Mouse (Mus musculus) spleen, adult 2 months (tissue): Measurements from ENCODE around the gene Atxn1l. TPM values are rescaled to one million over a fixed set of nuclear protein-coding genes. Genes with fewer than 3 reads are reported as not detected.

Source experiments
- DNase-seq, 2 experiments: peaks; one replicate each; pipeline versions ENCODE4 v3.0.0 to v3.0.0-alpha.2; 2012 to 2021; ENCODE audit warnings: low spot score in 2 of 2, low read depth in 1 of 2
- H3K27ac ChIP-seq: fragments of 200-500 bp; 2 replicates; pipeline ENCODE4 v1.5.1; 2012; ENCODE audit warnings: low read length, inconsistent platforms; ENCODE audit not compliant: insufficient read depth
- H3K27me3 ChIP-seq: fragments of 200-500 bp; 2 replicates; pipeline ENCODE4 v1.6.1; 2012; ENCODE audit warnings: mild to moderate bottlenecking, moderate library complexity, low read length, inconsistent platforms; ENCODE audit not compliant: control insufficient read depth, insufficient read depth
- H3K36me3 ChIP-seq: fragments of 200-500 bp; 2 replicates; pipeline ENCODE4 v1.6.1; 2012; ENCODE audit warnings: mild to moderate bottlenecking, low read length, inconsistent platforms; ENCODE audit not compliant: control insufficient read depth, insufficient read depth
- H3K4me1 ChIP-seq: fragments of 200-500 bp; 2 replicates; pipeline ENCODE4 v1.6.1; 2011; ENCODE audit warnings: inconsistent platforms; ENCODE audit not compliant: control insufficient read depth, insufficient read depth, insufficient read length
- H3K4me3 ChIP-seq: fragments of 200-500 bp; 2 replicates; pipeline ENCODE4 v1.5.1; 2011; ENCODE audit warnings: mild to moderate bottlenecking, inconsistent platforms; ENCODE audit not compliant: insufficient read depth, insufficient read length; ENCODE audit errors: extremely low read depth
- CTCF ChIP-seq: fragments of 200-500 bp; IDR thresholded peaks from 2 replicates; pipeline ENCODE4 v1.5.1; 2011; ENCODE audit warnings: mild to moderate bottlenecking, inconsistent platforms; ENCODE audit not compliant: insufficient read depth, insufficient read length, insufficient replicate concordance; ENCODE audit errors: extremely low read depth
- POLR2A ChIP-seq: fragments of 200-500 bp; IDR thresholded peaks from 2 replicates; pipeline ENCODE4 v1.6.1; 2011; ENCODE audit warnings: low read depth, low read length, inconsistent platforms
- WGBS: fragments of 180-500 bp; shearing (Covaris S2); methylation state at CpG from one replicate; pipeline ENCODE4 v1.1.7; 2018; 5-methylcytosine and 5-hydroxymethylcytosine counted together
- polyA plus RNA-seq: library from polyadenylated mRNA; depleted of rRNA; stranded (reverse); fragments of >200 nt; gene quantifications from 2 replicates; pipeline ENCODE4 v1.2.3, GENCODE M21; 2012; rRNA removed

The Atxn1l gene
- polyA plus RNA-seq, result 7.8 and 20.8 TPM in 2 replicates

GRCm38 (mm10) chr8:109737237-109738048 lies at the start of gene Atxn1l:
Gene Atxn1l (minus strand): TSS chr8:109737739.
- Histone ChIP-seq H3K27me3 (no peaks in the 10 kb centered on the region), H3K4me1 (peaks cover 4% of the 10 kb centered on the region; the same call in 1 of the 2 replicates), H3K36me3 (peaks cover 11% of the 10 kb centered on the region), H3K27ac (0 out of 2 replicates have a peak within 1 kb of the TSS, but pooled peaks have one; percentile 25), H3K4me3 (peak within 1 kb of the TSS; percentile 78)
- peak; percentile 74 for DNase-seq
- TF ChIP-seq CTCF (peak; percentile 48; the same call in 1 of the 2 replicates), POLR2A (no peak)
- WGBS, result under 1% methylated on average over 54 of the region's 59 CpGs

GRCm38 (mm10) chr8:109780548-109780947 lies 43.0 kb upstream of the Atxn1l start:
- no peak overlapping the region for H3K4me3 ChIP-seq
- 61% methylated on average over 4 of the region's 4 CpGs for WGBS

GRCm38 (mm10) chr8:109779431-109780228 lies 42.1 kb upstream of the Atxn1l start:
- Histone ChIP-seq H3K36me3 (no peaks in the 10 kb centered on the region), H3K27me3 (no peaks in the 10 kb centered on the region), H3K27ac (peak overlapping the region; percentile 98), H3K4me3 (peak overlapping the region; percentile 89), H3K4me1 (peaks cover 6% of the 10 kb centered on the region)
- no peak for DNase-seq
- 18% methylated on average over 24 of the region's 24 CpGs for WGBS
- TF ChIP-seq POLR2A, result no peak
- no peak for TF ChIP-seq CTCF

More at GRCm38 (mm10) chr8:109780548-109780947, 43.0 kb upstream of the Atxn1l start:
- Histone ChIP-seq H3K27me3 (no peaks in the 10 kb centered on the region), H3K4me1 (peaks cover 6% of the 10 kb centered on the region), H3K36me3 (no peaks in the 10 kb centered on the region), H3K27ac (no peak overlapping the region)
- no peak for TF ChIP-seq CTCF
- DNase-seq, result no peak

GRCm38 (mm10) chr8:109778993-109779421 lies 41.5 kb upstream of the Atxn1l start:
- peak overlapping the region; percentile 89 for H3K4me3 ChIP-seq
- peaks cover 6% of the 10 kb centered on the region for H3K4me1 ChIP-seq
- 0% methylated on average over 32 of the region's 32 CpGs for WGBS
- no peak for TF ChIP-seq CTCF
- TF ChIP-seq POLR2A, result no peak
- no peaks in the 10 kb centered on the region for H3K27me3 ChIP-seq
- DNase-seq, result no peak
- H3K36me3 ChIP-seq, result no peaks in the 10 kb centered on the region
- peak overlapping the region; percentile 98 for H3K27ac ChIP-seq

GRCm38 (mm10) chr8:109778280-109778977 lies 40.9 kb upstream of the Atxn1l start, which contains the start of gene Ap1g1:
Gene Ap1g1 (plus strand): TSS chr8:109778554.
- TF ChIP-seq CTCF, result no peak
- peak; percentile 27; the same call in 1 of the 2 replicates for TF ChIP-seq POLR2A
- H3K36me3 ChIP-seq, result no peaks in the 10 kb centered on the region
- under 1% methylated on average over 61 of the region's 64 CpGs for WGBS
- no peaks in the 10 kb centered on the region for H3K27me3 ChIP-seq
- peak within 1 kb of the TSS; percentile 89 for H3K4me3 ChIP-seq
- peak; percentile 94 to 97 for DNase-seq
- peak within 1 kb of the TSS; percentile 98 for H3K27ac ChIP-seq
- H3K4me1 ChIP-seq, result peaks cover 6% of the 10 kb centered on the region

GRCm38 (mm10) chr8:109777851-109778250 lies 40.3 kb upstream of the Atxn1l start:
- no peaks in the 10 kb centered on the region for H3K36me3 ChIP-seq
- H3K27ac ChIP-seq, result no peak overlapping the region
- TF ChIP-seq CTCF (no peak), POLR2A (no peak)
- H3K27me3 ChIP-seq, result 0 out of 2 replicates have a peak, but pooled peaks cover 3% of the 10 kb centered on the region
- 33% methylated on average over 5 of the region's 5 CpGs for WGBS
- peaks cover 4% of the 10 kb centered on the region for H3K4me1 ChIP-seq
- no peak overlapping the region for H3K4me3 ChIP-seq
- DNase-seq, result no peak
